Mouse (Mus musculus) testis, postnatal 14 days (tissue): ENCODE data around the gene Oaz1.

Source experiments
- DNase-seq: peaks from one replicate; pipeline ENCODE4 v3.0.0; 2021; ENCODE audit warnings: low spot score

Gene Oaz1

DNA sequence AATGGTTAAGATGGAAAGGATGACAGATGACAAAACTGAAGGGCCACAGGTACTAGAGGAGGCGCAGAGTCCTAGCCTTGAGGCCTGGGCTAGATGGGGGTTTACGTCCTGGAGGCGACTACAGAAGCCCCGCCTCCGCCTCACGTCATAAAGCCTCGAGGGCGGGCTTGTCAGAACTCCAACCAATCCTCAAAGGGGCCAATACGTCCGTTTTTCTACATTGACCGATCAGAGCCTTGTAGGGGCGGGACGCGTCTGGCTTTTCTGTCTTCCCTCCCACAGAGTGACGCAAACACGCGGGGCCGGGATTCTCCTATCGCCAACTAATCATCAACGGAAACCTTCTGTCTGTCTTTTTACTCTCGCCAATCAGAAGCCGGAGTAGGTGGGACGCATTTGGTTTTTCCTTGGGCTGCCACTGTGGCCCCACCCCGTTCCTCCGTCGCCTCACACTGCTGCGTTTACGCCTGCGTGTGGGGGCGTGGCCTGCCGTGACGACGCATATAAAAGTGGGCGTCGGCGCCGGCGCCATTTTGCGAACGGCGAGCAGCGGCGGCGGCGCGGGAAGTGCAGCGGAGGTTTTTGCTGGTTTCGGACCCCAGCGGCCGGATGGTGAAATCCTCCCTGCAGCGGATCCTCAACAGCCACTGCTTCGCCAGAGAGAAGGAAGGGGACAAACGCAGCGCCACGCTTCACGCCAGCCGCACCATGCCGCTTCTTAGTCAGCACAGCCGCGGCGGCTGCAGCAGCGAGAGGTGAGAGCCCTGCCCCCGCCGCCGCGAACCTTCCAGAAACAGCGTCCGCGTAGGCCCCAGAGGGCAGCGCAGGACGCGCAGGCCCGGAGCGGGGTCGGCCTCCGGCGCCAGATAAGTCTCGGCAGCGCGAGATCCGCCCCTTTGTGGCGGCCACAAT lies at the start of gene Oaz1:
TSS of gene Oaz1 (plus strand) at position 506 of the 912 bp plus-strand sequence.
- DNase-seq: peak; percentile 99

DNA sequence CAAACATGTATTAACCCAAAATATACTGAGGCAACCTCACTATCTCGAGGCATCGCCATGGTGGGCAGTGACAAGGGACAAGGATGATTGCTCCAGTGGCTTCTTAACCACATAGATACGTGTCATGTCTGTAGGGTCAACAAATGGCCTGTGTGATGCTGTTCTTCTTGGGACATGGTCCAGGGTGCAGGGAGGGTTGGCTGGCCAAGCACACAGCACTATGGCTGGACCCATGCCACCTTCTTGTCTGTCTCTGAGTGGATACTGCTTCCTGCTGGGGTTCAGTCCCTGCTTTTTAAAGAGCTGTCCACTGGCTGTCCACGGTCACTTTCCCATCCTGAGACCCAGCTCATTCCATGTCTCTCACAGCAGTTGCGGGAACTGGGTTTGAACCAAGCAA lies 49.3 kb upstream of the Oaz1 start:
- DNase-seq: no peak

DNA sequence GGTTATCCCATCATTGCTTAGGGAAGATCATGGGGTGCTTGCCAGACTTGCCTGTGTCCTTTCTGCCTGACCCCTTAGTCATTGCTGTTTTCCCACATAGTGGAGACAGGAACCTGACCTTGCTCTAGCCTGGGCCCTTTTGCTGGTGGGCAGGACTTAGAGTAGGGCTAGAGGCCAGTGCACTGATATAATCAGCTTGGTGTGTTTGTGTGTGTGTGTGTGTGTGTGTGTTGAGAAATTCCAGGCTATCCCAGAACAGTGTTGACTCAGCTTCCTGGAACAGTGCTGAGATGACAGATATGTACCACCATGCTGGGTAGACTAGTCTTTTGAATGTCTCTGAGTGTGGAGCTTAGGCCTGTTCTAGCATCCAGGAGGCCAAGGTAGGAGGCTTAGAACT lies 46.9 kb upstream of the Oaz1 start:
- no peak for DNase-seq

DNA sequence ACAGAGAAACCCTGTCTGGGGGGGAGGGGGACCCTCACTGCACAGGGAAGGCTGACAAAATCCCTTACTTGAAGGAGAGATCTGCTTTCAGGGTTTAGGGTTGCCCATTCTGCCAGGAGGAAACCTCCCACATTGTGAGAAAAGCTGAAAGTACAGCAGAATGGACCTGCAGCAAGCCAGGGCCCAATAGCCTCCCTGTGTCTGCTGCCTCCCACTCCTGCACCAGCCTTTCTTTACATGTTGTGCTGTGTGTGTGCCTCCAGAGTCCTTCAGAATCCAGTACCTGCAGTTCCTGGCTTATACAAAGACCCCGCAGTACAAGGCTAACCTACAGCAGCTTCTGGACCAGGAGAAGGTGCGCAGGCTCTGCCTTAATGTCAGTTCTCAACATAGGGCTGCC lies 42.2 kb upstream of the Oaz1 start:
- no peak for DNase-seq

DNA sequence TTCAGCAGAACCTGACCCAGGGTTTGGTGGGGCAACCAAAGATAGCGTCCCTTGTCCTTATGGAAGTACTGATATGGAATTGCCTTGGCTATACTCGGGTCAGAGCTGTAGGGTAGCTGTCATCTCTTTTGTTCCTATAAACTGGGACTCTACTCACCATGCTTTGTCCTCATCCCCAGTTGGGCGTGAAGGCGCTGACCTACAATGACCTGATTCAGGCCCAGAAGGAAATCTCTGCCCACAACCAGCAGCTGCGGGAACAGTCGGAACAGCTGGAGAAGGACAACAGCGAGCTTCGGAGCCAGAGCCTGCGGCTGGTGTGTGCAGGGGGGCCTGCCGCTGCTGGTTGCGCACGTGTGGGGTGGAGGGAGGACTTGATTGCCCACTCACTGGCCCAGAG lies 41.6 kb upstream of the Oaz1 start:
- DNase-seq: no peak

DNA sequence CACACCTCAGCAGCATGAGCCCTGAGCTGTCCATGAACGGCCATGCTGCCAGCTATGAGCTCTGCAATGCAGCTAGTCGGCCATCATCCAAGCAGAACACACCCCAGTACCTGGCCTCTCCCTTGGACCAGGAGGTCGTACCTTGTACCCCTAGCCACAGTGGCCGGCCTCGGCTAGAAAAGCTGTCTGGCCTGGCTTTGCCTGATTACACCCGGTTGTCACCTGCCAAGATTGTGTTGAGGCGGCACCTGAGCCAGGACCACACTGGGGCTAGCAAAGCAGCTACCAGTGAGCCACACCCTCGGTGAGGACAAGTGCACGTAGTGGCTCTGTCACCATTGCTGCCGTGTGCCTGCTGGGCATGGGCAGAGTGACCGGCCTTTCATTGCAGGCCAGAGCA lies 40.5 kb upstream of the Oaz1 start:
- DNase-seq: no peak

DNA sequence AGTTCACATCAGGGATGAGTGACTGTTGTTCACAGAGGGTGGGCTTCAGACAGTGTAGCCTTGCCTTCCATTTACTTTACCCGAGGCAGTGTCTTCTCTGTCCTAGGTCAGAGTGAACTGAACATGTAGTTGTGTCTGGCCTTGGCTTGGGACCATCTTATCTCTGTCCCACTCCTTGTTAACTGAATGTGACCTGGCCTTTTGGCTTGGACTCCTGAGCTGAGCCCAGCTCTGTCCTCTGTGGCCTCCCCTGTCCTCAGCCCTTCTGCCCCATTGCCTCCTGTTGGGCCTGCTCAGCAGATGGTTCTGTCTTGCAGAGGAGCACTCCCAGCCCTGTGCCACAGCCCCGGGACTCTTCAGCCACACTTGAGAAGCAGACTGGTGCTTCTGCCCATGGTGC lies 38.9 kb upstream of the Oaz1 start:
- DNase-seq: no peak

DNA sequence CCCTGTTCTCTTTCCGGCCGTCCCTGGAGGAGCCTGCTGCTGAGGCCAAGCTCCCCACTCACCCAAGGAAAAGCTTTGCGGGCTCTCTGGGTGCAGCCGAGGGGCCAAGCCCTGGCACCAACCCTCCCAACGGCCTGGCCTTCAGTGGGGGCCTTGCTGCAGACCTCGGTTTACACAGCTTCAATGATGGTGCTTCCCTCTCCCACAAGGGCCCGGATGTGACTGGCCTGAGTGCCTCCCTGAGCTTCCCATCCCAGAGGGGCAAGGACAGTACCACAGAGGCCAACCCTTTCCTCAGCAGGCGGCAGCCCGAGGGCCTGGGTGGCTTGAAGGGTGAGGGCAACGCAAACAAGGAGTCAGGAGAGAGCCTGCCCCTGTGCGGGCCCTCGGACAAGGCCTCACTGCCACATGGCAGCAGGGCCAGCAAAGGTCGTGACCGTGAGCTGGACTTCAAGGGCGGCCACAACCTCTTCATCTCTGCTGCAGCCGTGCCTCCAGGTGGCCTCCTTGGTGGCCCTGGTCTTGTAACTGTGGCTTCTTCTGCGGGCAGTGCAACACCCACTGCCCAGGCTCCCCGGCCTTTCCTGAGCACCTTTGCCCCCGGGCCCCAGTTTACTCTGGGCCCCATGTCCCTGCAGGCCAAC lies 35.6 kb upstream of the Oaz1 start:
- DNase-seq: no peak

DNA sequence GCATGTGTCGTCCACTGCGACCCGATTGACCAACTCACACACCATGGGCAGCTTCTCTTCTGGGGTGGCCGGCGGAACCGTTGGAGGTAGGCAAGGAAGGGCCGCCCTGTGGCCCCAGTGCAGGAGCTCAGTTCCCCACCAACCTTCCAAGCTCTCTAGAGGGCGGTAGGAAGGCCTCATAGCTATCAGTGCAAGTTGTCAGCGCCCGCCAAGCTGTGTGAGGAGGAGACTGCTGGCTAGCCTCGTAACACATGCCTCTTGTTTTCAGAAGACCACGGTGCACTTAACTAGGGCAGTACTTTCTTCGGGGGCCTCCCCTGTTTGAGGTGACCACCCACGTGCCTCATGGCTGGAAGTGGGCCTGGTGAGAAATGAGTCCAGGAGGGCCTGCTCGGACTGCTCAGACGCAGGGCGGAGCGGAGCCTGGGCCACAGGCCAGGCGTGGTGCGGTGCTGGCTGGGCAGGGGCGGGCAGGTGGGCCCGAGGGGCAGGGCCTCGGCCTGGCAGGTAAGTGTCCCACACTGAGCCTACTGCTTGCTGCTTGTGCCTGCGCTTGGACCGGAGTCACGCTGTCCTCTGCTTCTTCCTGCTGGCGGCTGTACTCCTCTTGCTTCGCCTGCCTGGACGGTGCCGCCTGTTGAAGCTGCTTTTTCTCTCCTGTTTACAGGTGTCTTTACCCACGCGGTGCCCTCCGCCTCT lies 34.8 kb upstream of the Oaz1 start:
- no peak for DNase-seq

DNA sequence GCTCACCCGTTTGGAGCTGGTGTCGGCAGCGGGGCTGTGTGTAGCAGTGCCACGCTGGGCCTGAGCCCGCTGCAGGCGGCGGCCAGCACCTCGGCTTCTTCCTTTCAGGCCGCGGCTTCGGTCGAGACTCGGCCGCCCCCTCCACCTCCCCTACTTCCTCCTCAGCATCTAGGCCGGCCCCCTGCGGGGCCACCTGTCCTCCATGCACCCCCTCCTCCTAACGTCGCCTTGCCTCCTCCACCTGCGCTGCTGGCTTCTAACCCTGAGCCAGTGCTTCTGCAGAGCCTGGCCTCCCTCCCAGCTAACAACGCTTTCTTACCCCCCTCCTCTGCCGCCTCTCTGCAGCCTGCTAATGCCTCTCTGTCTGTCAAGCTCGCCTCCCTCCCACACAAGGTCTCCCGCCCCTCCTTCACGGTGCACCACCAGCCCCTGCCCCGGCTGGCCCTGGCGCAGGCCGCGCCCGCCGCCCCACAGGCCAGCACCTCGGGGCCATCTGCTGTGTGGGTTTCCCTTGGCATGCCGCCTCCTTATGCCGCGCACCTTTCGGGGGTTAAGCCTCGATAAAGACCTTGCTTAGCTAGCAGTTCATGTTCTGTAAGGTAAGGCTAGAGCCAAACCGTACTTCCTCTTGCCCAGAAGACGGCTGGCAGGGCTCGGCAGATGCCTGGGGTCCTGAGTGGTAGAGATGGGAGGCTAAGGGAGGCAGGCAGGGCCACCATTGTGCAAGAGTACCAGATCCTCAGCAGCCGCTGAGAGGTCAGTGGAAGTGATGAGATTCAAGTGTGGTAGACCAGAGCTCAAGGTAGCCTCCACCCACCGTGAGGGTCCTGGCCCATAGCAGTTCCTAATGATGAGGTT lies 34.1 kb upstream of the Oaz1 start:
- no peak for DNase-seq

DNA sequence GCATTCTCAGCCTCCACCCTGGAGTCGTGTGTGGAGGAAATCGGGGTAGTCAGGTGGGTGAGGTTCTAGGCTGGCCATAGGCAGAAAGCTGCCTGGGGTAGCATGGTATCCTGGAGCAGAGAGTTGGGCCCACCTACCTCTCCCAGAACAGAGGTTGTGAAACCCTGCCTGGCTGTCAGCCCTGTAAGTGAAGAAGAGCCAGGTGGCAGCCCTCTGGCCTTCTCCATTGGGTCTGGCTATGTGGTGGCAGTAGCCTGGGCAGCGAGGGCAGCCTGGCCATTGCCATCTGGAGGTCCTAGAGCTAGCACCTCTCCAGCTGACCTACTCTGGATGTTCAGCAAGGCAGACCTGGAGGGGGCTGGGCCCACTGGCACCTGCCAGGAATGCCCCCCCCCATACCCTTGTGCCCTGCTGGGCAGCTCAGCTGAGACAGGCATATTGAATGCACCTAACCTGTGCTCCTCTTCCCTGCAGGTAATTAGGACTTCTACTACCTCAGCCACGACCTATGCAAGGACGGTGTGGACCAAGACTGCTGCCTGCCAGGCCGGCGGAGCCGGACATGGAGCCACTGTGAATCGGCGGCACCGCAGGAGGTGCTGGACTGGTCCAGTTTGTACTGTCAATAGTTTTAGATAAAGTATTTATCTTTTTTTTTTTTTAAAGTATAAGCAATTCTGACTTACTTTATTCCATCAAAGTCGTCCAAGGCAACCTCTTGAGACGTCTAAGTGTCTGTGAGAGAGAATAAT lies 33.2 kb upstream of the Oaz1 start:
- no peak for DNase-seq

DNA sequence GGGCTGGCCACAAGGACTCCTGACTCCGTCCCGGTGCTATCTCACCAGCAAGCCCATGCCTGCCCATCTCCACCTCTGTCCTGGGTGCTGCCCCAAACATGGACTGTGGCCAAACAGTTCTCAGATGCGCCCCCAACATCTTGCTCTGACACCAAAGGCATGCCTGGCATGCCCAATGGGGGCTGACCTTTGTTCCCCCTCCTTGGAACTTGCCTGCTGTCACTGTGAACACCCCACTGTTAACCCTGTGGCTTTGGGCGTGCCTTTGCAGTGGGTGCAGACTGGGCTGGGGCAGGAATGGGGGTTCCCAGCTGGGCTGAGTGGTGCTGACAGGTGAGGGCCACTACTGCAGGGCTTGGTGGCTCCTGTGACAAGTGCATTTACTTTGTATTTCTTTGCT lies 32.7 kb upstream of the Oaz1 start:
- DNase-seq: no peak

DNA sequence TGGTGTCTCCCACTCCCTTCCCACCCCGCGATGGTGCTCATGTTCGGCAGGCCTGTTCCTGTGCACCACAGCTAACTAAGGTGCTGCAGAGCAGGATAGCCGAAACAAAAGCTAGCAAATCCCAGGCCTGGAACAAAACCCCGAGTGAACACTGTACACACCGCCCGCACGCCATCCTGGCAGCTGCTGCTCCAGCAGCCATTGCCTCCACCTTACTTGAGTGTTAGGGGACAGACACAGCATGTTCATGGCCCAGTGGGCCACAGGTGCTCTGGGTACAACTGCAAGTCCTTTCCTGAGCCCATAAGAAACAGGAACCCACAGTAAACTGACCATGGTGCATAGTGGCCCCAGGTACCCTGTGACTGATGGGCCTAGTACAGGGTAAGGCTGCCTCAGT lies 31.7 kb upstream of the Oaz1 start:
- DNase-seq: no peak

DNA sequence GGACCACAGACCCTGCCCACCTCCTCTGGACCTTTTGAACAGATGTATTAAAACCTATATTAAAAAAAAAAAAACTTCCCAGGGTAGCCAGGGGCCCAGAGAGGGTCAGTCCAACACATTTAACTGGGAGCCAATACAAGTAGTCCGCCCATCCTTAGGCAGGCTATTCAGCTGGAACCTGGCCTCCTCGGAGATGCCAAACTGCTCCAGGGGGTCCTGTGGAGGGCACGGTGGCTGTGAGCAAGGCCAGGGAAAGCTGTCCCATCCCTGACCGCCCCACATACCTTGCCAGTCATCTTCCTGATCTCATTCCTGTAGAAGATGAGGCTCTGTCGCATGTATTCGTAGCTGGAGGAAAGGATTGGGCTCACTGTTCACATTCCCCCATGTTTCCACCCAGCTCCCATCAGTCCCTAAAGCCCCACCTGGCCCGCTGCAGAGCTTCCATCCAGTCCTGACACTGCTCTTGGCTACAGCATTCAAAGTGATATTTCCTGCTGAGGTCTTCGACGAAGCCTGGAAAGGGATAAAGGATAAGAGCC lies 30.1 kb upstream of the Oaz1 start:
- DNase-seq: no peak

DNA sequence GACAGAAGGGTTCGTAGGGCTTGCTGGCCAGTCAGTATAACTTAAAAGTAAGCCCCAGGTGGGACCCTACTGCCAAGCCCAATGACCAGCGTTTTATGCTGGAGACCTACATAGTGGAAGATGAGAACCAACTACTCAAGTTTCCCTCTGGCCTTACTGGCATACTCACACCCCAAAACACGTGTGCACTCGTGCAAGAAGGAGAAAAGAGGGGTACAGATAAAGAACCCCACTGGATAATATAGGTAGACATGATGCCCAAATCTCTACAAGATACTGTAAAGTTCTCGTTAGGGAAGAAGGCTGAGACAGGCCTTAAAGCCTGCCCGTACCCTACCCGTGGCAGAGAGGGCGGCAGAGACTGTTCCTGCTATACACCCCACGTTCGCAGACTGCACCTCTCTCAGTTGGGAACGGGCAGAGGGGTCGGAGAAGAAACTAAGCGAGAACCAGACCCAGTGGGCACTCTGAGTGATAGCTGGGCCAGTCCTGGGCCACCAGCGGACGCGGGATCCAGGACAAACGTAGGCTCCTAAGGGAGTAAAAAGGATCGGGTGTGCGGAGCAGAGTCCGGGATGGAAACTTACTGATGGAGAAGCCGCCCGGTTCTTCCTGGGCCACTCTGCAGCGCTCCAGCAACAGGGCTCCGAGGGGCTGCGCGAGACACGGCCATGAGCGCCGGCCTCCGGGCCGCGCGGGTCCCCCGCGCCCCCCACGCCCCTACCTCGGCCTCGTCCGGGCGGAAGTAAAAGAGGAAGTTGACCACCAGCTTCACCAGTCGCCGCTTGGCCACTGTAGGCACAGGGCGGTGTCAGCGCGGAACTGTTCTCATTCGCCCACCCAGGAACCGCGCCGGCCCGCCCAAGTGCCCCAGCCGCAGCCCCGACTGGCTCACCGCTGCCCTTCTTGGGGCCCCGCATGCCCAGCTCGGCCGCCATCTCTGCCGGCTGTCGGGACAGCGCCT lies 29.0 kb upstream of the Oaz1 start:
- DNase-seq: no peak

DNA sequence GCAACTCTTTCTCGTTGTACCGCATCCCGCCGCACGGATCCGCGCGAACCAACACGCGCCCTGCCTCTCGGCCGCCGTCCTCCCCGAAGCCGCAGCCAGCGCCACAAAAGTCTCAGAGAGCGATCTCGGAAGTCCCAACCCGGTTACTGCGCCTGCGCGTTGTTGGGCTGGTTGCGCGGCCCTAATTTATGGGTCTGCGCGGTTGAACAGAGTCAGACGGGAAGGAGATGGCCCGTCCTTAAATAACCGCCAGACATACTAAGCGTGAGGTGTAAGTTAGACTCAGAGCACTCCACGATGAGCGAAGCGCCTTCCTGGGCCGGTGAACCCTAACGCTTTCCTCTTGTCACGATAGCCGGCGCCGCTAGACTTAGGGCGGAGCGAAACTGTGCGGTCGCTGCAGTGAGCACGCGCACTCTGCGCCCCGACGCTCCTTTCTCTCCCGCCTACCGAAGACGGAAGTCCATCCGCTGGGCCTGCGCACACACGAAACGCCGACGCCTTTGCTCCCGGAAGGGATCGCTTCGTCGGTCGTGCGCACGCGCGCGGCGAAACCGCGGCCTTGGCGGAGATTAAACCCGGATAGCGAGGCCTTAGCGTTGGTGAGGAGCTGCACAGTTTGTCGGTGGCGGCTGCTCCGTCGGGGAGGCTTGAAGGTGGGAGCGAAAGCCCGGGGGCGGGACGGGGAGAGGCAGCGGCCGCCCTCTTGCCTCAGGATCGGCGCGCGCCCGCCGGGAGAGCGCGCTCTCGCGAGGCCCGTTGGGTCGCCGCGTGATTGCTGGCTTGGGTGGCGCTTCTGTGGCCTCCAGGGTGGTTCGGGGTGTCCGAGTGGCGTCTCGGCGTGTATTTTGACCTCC lies 28.1 kb upstream of the Oaz1 start, which contains the start of the genes Sf3a2 and Plekhj1:
TSS of gene Sf3a2 (plus strand) at position 49 of the 857 bp plus-strand sequence.
TSS of gene Plekhj1 (minus strand) at position 477 of the 857 bp plus-strand sequence.
- peak; percentile 97 for DNase-seq

DNA sequence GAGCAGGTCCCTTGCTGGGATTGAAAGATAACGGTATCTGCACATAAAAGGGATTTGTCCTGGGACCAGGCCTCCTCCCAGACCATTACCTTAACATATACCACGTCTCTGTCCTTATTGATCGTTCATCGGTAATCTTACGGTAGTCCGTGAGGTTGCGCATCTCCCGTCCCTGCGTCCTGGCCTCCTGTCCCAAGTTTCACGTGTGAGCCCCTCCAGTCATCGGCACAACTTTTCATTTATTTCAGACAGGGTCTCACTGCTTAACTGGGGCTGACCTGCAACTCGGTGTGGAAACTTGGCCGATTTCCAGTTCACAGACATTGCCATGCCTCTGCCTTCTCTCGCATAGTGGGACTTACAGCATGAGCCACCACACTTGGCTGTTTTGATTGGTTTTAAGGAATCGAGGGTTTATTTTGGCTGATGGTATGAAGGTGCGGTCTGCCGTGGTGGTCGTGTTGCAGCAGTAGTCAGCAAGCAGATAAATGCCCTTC lies 27.3 kb upstream of the Oaz1 start:
- no peak for DNase-seq

DNA sequence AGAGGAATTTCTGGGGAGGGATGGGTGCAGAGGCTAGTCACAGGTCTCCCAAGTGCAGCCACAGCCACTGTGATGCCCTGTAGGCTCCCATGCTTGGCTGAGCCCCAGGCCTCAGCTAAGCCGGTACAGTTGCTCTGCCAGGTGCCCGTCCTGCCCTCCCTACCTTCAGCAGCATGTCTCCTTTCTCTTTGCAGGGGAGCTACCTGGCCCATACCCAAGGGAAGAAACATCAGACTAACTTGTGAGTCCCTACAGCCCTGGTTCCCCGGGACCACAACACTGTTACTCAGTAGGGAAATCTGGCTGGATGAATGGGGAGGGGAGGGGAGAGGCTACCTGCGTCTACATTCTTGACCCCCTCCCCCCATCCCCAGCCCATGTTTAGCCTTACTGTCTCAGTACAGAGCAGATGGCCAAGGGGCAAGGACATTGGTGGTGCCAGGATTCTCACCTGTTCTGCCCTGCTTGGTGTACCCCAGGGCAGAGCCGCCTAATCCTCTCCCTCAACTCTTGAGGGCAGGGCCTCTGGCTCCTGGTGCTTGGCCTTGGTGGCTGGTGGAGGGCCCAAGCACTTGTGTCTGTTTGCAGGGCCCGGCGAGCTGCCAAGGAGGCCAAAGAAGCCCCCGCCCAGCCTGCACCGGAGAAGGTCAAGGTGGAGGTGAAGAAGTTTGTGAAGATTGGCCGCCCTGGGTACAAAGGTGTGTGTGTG lies 24.1 kb upstream of the Oaz1 start:
- DNase-seq: no peak
